Mouse (Mus musculus) retina, adult 2 months (tissue): ENCODE data around the gene Dnah2.

Experiments
- DNase-seq: peaks from one replicate; pipeline ENCODE4 v3.0.0-alpha.2; 2012; ENCODE audit warnings: low read depth, low spot score

Gene Dnah2

GRCm38 (mm10) chr11:69463996-69464395, 84.9 kb downstream of the Dnah2 start:
- no peak for DNase-seq

GRCm38 (mm10) chr11:69461568-69461967, 87.3 kb downstream of the Dnah2 start:
- no peak for DNase-seq

- no peak for DNase-seq
Observed at GRCm38 (mm10) chr11:69459883-69460282, 89.0 kb downstream of the Dnah2 start.

GRCm38 (mm10) chr11:69457006-69457579, 91.8 kb downstream of the Dnah2 start:
- DNase-seq = no peak

GRCm38 (mm10) chr11:69452114-69452867, 96.6 kb downstream of the Dnah2 start:
- DNase-seq = no peak

- DNase-seq = no peak
Observed at GRCm38 (mm10) chr11:69447299-69447698, 101.6 kb downstream of the Dnah2 start.

GRCm38 (mm10) chr11:69443328-69443727, 105.6 kb downstream of the Dnah2 start:
- no peak for DNase-seq

GRCm38 (mm10) chr11:69437291-69437690, 111.6 kb downstream of the Dnah2 start:
- DNase-seq = no peak

- no peak for DNase-seq
Observed at GRCm38 (mm10) chr11:69433189-69433588, 115.7 kb downstream of the Dnah2 start.

GRCm38 (mm10) chr11:69432640-69432982, 116.3 kb downstream of the Dnah2 start:
- no peak for DNase-seq

- no peak for DNase-seq
Observed at GRCm38 (mm10) chr11:69431829-69432639, 116.9 kb downstream of the Dnah2 start.

- no peak for DNase-seq
Observed at GRCm38 (mm10) chr11:69430631-69431030, 118.3 kb downstream of the Dnah2 start.

GRCm38 (mm10) chr11:69429313-69429712, 119.6 kb downstream of the Dnah2 start:
- no peak for DNase-seq

GRCm38 (mm10) chr11:69428751-69429150, 120.2 kb downstream of the Dnah2 start:
- no peak for DNase-seq

GRCm38 (mm10) chr11:69426246-69426645, 122.7 kb downstream of the Dnah2 start:
- no peak for DNase-seq

GRCm38 (mm10) chr11:69423885-69424284, 125.0 kb downstream of the Dnah2 start:
- no peak for DNase-seq

GRCm38 (mm10) chr11:69422842-69423241, 126.1 kb downstream of the Dnah2 start:
- DNase-seq = no peak

GRCm38 (mm10) chr11:69421131-69421977, 127.6 kb downstream of the Dnah2 start:
- no peak for DNase-seq

GRCm38 (mm10) chr11:69420554-69421000, 128.3 kb downstream of the Dnah2 start:
- DNase-seq = no peak

- DNase-seq = no peak
Observed at GRCm38 (mm10) chr11:69419813-69420553, 128.9 kb downstream of the Dnah2 start.

GRCm38 (mm10) chr11:69419443-69419812, 129.5 kb downstream of the Dnah2 start:
- DNase-seq = no peak
